ENCODE assay signal across 28 mouse cellular contexts in genomic region chr4:59712451-59712850, GRCm38 (mm10).
DNase-seq lines count a peak whose midpoint lies in the region; ATAC-seq lines count a peak whose summit lies in the region.
"Had no signal": no experiment of that assay in that cellular context is flagged by ENCODE, and none has a peak within 500 bp of the region (broad histone marks: within the 10 kb centered on the region; RNA-seq: fewer than 3 reads in every experiment).

No protein-coding gene starts in this region.

- H3K27me3 ChIP-seq in heart, embryonic 11.5 days (ENCODE audit: control insufficient read depth, insufficient read depth, low read length): no peaks in the 10 kb centered on the region
- no peaks in the 10 kb centered on the region for H3K27me3 ChIP-seq in limb, embryonic 11.5 days (ENCODE audit: control insufficient read depth, insufficient read depth, low read length)
- no peaks in the 10 kb centered on the region for H3K27me3 ChIP-seq in limb, embryonic 10.5 days (ENCODE audit: low read depth, poor library complexity, severe bottlenecking)
- H3K27me3 ChIP-seq: CH12.LX; embryonic facial prominence, embryonic 13.5 days; embryonic facial prominence, embryonic 15.5 days; forebrain, embryonic 12.5 days; Patski had no signal

- no peak overlapping the region for H3K9ac ChIP-seq in heart, embryonic 11.5 days (ENCODE audit: low read depth, low read length)
- no peak overlapping the region for H3K9ac ChIP-seq in limb, embryonic 11.5 days (ENCODE audit: low read length)
- H3K9ac ChIP-seq: embryonic facial prominence, embryonic 13.5 days; embryonic facial prominence, embryonic 15.5 days; forebrain, embryonic 12.5 days had no signal

- H3K36me3 ChIP-seq in heart, embryonic 11.5 days (ENCODE audit: control insufficient read depth, insufficient read depth, low read length): no peaks in the 10 kb centered on the region
- no peaks in the 10 kb centered on the region for H3K36me3 ChIP-seq in limb, embryonic 11.5 days (ENCODE audit: control insufficient read depth, insufficient read depth, low read length)
- peaks cover 3% of the 10 kb centered on the region; the same call in 1 of the 2 replicates for H3K36me3 ChIP-seq in limb, embryonic 10.5 days
- H3K36me3 ChIP-seq: embryonic facial prominence, embryonic 13.5 days; embryonic facial prominence, embryonic 15.5 days; forebrain, embryonic 12.5 days had no signal

- no peak overlapping the region for H3K4me3 ChIP-seq in heart, embryonic 11.5 days (ENCODE audit: low read depth, low read length)
- no peak overlapping the region for H3K4me3 ChIP-seq in limb, embryonic 11.5 days (ENCODE audit: low read depth, low read length)
- H3K4me3 ChIP-seq in limb, embryonic 10.5 days: no peak overlapping the region
- H3K4me3 ChIP-seq: embryonic facial prominence, embryonic 13.5 days; embryonic facial prominence, embryonic 15.5 days; erythroblast, embryonic 14.5 days; forebrain, embryonic 10.5 days; forebrain, embryonic 12.5 days had no signal

- peak; percentile 65 for DNase-seq in heart, adult 11 months
- peak; percentile 18 for DNase-seq in limb, embryonic 11.5 days (ENCODE audit: low spot score)
- no peak for DNase-seq in limb, embryonic 10.5 days (ENCODE audit: low spot score)
- DNase-seq in lung, postnatal 10 days: peak; percentile 6
- no peak for DNase-seq in lung, postnatal 25 days (ENCODE audit: low spot score)
- DNase-seq in R1 (ENCODE audit: low read depth, low spot score): peak; percentile 18
- DNase-seq: adrenal gland, adult 2 months; adrenal gland, postnatal 10 days; adrenal gland, postnatal 25 days; B cell, adult 2 months; cerebellum, adult 11 months; cerebellum, adult 18-20 months; cerebellum, adult 8-10 months; cerebellum, adult 9-11 months; cerebellum, postnatal 14 days; cerebellum, postnatal 36 days; embryo, embryonic 11 days had no signal

- H3K4me1 ChIP-seq in heart, embryonic 11.5 days (ENCODE audit: control insufficient read depth, insufficient read depth, low read length): peaks cover 2% of the 10 kb centered on the region; the same call in 1 of the 2 replicates
- H3K4me1 ChIP-seq in limb, embryonic 11.5 days (ENCODE audit: control insufficient read depth, insufficient read depth, low read length): peaks cover 15% of the 10 kb centered on the region
- H3K4me1 ChIP-seq in limb, embryonic 10.5 days: peaks cover 62% of the 10 kb centered on the region
- H3K4me1 ChIP-seq: embryonic facial prominence, embryonic 15.5 days had no signal

- ATAC-seq in heart, embryonic 11.5 days (replicated peaks; ENCODE audit: insufficient number of reproducible peaks, low FRiP score, low TSS enrichment): no peak
- ATAC-seq in limb, embryonic 11.5 days (ENCODE audit: insufficient number of reproducible peaks, low FRiP score, low TSS enrichment, low read depth): no peak
- ATAC-seq: CD4-positive, CD25-positive, alpha-beta regulatory T cell, adult 4 months; forebrain, embryonic 14.5 days; Patski had no signal

- WGBS in heart, embryonic 11.5 days (ENCODE audit: insufficient replicate concordance): 61% methylated on average over 6 of the region's 6 CpGs
- 61% methylated on average over 6 of the region's 6 CpGs for WGBS in limb, embryonic 11.5 days
- WGBS in limb, embryonic 10.5 days: 71% methylated on average over 6 of the region's 6 CpGs

- no peak overlapping the region for H3K4me2 ChIP-seq in heart, embryonic 11.5 days
- no peak overlapping the region for H3K4me2 ChIP-seq in limb, embryonic 11.5 days (ENCODE audit: low read depth, severe bottlenecking)
- H3K4me2 ChIP-seq: embryonic facial prominence, embryonic 13.5 days; embryonic facial prominence, embryonic 15.5 days; forebrain, embryonic 12.5 days had no signal

- no peak overlapping the region for H3K27ac ChIP-seq in heart, embryonic 11.5 days (ENCODE audit: low read depth, low read length)
- no peak overlapping the region for H3K27ac ChIP-seq in limb, embryonic 11.5 days (replicated peaks; ENCODE audit: low read depth, low read length)
- H3K27ac ChIP-seq in limb, embryonic 10.5 days: no peak overlapping the region
- H3K27ac ChIP-seq: embryonic facial prominence, embryonic 13.5 days; embryonic facial prominence, embryonic 15.5 days; forebrain, embryonic 10.5 days; forebrain, embryonic 12.5 days had no signal

- H3K9me3 ChIP-seq in heart, embryonic 11.5 days (replicated peaks; ENCODE audit: control insufficient read depth, low read length): no peaks in the 10 kb centered on the region
- H3K9me3 ChIP-seq in limb, embryonic 11.5 days (ENCODE audit: control insufficient read depth, low read length): no peaks in the 10 kb centered on the region
- no peaks in the 10 kb centered on the region for H3K9me3 ChIP-seq in limb, embryonic 10.5 days (replicated peaks)
- H3K9me3 ChIP-seq: embryonic facial prominence, embryonic 13.5 days; embryonic facial prominence, embryonic 15.5 days; forebrain, embryonic 10.5 days; forebrain, embryonic 12.5 days; G1E had no signal

Comparison
In these comparisons a context has a peak if more than half of its experiments do, and no peak if none do; other contexts are left out.
1. DNase-seq: peak in heart, adult 11 months (single experiment), limb, embryonic 11.5 days (single experiment), lung, postnatal 10 days (single experiment) and R1 (single experiment); none in limb, embryonic 10.5 days (single experiment) and lung, postnatal 25 days (single experiment).